In genomic region chr15:99033498-99034270, GRCm38 (mm10) we compare ENCODE assay signal across 12 mouse cellular contexts. TPM values are rescaled to one million over a fixed set of nuclear protein-coding genes. Genes with fewer than 3 reads are reported as not detected.
DNase-seq lines count a peak whose midpoint lies in the region; ATAC-seq and TF ChIP-seq lines count a peak whose summit lies in the region.
"Had no signal": no experiment of that assay in that cellular context is flagged by ENCODE, and none has a peak within 500 bp of the region (broad histone marks: within the 10 kb centered on the region; RNA-seq: fewer than 3 reads in every experiment).

No protein-coding gene starts in this region.

- peak overlapping the region; percentile 79 for H3K4me2 ChIP-seq in heart, embryonic 13.5 days
- H3K4me2 ChIP-seq in intestine, postnatal 0 days (replicated peaks; ENCODE audit: low read depth): peak overlapping the region; percentile 82
- no peak overlapping the region for H3K4me2 ChIP-seq in hindbrain, embryonic 11.5 days (replicated peaks; ENCODE audit: low read depth, low read length)
- H3K4me2 ChIP-seq: hindbrain, embryonic 15.5 days had no signal

- POLR2A ChIA-PET in Patski (lab: Charles Lee): interaction anchor here (0.7 to 6.5 kb wide), 2 partner anchors 8 to 64 kb away, joined by 3 to 46 read pairs; no protein-coding TSS in a partner anchor

- in situ Hi-C loops in Patski (cut with MboI; ENCODE audit: low pct_unique_long_range_greater_than_20kb): no loop called here

- no peak for ATAC-seq in heart, embryonic 13.5 days (ENCODE audit: extremely low read depth, insufficient number of reproducible peaks, low FRiP score, low TSS enrichment)
- no peak for ATAC-seq in Patski
- ATAC-seq in intestine, postnatal 0 days: no peak
- ATAC-seq in hindbrain, embryonic 11.5 days (ENCODE audit: low FRiP score): no peak

- peaks cover 56% of the 10 kb centered on the region for H3K4me1 ChIP-seq in heart, embryonic 13.5 days
- peaks cover 5% of the 10 kb centered on the region; the same call in 1 of the 2 replicates for H3K4me1 ChIP-seq in intestine, postnatal 0 days (replicated peaks; ENCODE audit: control insufficient read depth, insufficient read depth, low read length)
- H3K4me1 ChIP-seq in hindbrain, embryonic 11.5 days (replicated peaks; ENCODE audit: control insufficient read depth, insufficient read depth, low read length): 0 out of 2 replicates have a peak, but pooled peaks cover 5% of the 10 kb centered on the region

- H3K27ac ChIP-seq in heart, embryonic 13.5 days (replicated peaks): peak overlapping the region; percentile 25
- no peak overlapping the region; the same call in 1 of the 2 replicates for H3K27ac ChIP-seq in intestine, postnatal 0 days (ENCODE audit: low read depth, low read length)
- no peak overlapping the region for H3K27ac ChIP-seq in hindbrain, embryonic 11.5 days (ENCODE audit: low read depth, low read length)
- H3K27ac ChIP-seq: hindbrain, embryonic 15.5 days; neural tube, embryonic 12.5 days had no signal

- H3K27me3 ChIP-seq in heart, embryonic 13.5 days (replicated peaks): no peaks in the 10 kb centered on the region
- H3K27me3 ChIP-seq in Patski: no peaks in the 10 kb centered on the region
- no peaks in the 10 kb centered on the region for H3K27me3 ChIP-seq in intestine, postnatal 0 days (replicated peaks; ENCODE audit: control insufficient read depth, insufficient read depth, low read length)
- peaks cover 6% of the 10 kb centered on the region for H3K27me3 ChIP-seq in hindbrain, embryonic 11.5 days (ENCODE audit: control insufficient read depth, insufficient read depth, low read length)

- TF ChIP-seq CTCF in Patski (IDR thresholded peaks at IDR 0.05): no peak
- TF ChIP-seq CTCF in intestine, postnatal 0 days (IDR thresholded peaks at IDR 0.05; ENCODE audit: low read depth): no peak

- 57% methylated on average over 7 of the region's 7 CpGs for WGBS in heart, embryonic 13.5 days
- 70% methylated on average over 7 of the region's 7 CpGs for WGBS in intestine, postnatal 0 days
- 91% methylated on average over 7 of the region's 7 CpGs for WGBS in hindbrain, embryonic 11.5 days

- H3K9ac ChIP-seq in heart, embryonic 13.5 days: peak overlapping the region; percentile 73; the same call in 1 of the 2 replicates
- no peak overlapping the region for H3K9ac ChIP-seq in intestine, postnatal 0 days (ENCODE audit: low read depth, low read length)
- H3K9ac ChIP-seq in hindbrain, embryonic 11.5 days (ENCODE audit: low read depth, low read length): no peak overlapping the region
- H3K9ac ChIP-seq: hindbrain, embryonic 15.5 days; neural tube, embryonic 12.5 days had no signal

- H3K36me3 ChIP-seq in heart, embryonic 13.5 days: peaks cover 36% of the 10 kb centered on the region
- H3K36me3 ChIP-seq in intestine, postnatal 0 days (ENCODE audit: control insufficient read depth, insufficient read depth): peaks cover 34% of the 10 kb centered on the region
- no peaks in the 10 kb centered on the region for H3K36me3 ChIP-seq in hindbrain, embryonic 11.5 days (ENCODE audit: control insufficient read depth, insufficient read depth, low read length)
- H3K36me3 ChIP-seq: hindbrain, embryonic 15.5 days had no signal

- H3K9me3 ChIP-seq in heart, embryonic 13.5 days: no peaks in the 10 kb centered on the region
- H3K9me3 ChIP-seq in intestine, postnatal 0 days (ENCODE audit: control insufficient read depth): no peaks in the 10 kb centered on the region
- no peaks in the 10 kb centered on the region for H3K9me3 ChIP-seq in hindbrain, embryonic 11.5 days (ENCODE audit: control insufficient read depth, low read length)
- H3K9me3 ChIP-seq: hindbrain, embryonic 15.5 days; neural tube, embryonic 12.5 days had no signal

- no peak for DNase-seq in heart, postnatal 10 days
- DNase-seq in 416B (ENCODE audit: low read depth) (peak; percentile 96), Patski (ENCODE audit: low read depth, low spot score) (peak; percentile 83)
- no peak for DNase-seq in left cerebral cortex, postnatal 25 days (ENCODE audit: low spot score in 2 of 2)
- no peak for DNase-seq in hindbrain, embryonic 11.5 days (ENCODE audit: low spot score)
- DNase-seq in lung, postnatal 14 days: no peak
- DNase-seq: left cerebral cortex, postnatal 4 days had no signal

- CTCF ChIA-PET in Patski (lab: Charles Lee): interaction anchor here (1.9 kb wide), 1 partner anchor 8 kb away, joined by 8 read pairs; no protein-coding TSS in a partner anchor

- intact Hi-C loops in heart, postnatal 10 days (cut with DNase I): no loop called here
- intact Hi-C loops in left cerebral cortex, postnatal 25 days (cut with DNase I): no loop called here

- H3K4me3 ChIP-seq in heart, embryonic 13.5 days: peak overlapping the region; percentile 70
- peak overlapping the region; percentile 77; the same call in 1 of the 2 replicates for H3K4me3 ChIP-seq in intestine, postnatal 0 days (ENCODE audit: low read depth, low read length)
- H3K4me3 ChIP-seq in hindbrain, embryonic 11.5 days (ENCODE audit: low read depth, low read length): no peak overlapping the region
- H3K4me3 ChIP-seq: hindbrain, embryonic 15.5 days; neural tube, embryonic 12.5 days had no signal

RNA-seq across cellular contexts. Expression of gene Tuba1c, which starts 4.0 kb away (rescaled TPM):
- 150 and 158 TPM in 2 replicates for polyA plus RNA-seq in heart, embryonic 13.5 days (2015; fragmentation: Nextera tagmentation; extraction: Ambion mirVana)
- total RNA-seq in heart, postnatal 10 days (2021): 10 to 100 TPM; 80.7 to 99.8 TPM
- polyA plus RNA-seq in Patski (2021): 210 TPM
- 271 and 315 TPM in 2 replicates for polyA plus RNA-seq in intestine, postnatal 0 days (2015; fragmentation: Nextera tagmentation; extraction: Ambion mirVana)
- 10 to 100 TPM; 71.0 to 80.5 TPM for total RNA-seq in left cerebral cortex, postnatal 25 days (2021)
- 93.2 and 95.2 TPM in 2 replicates for polyA plus RNA-seq in hindbrain, embryonic 11.5 days (2014; fragmentation: Nextera tagmentation; extraction: Ambion mirVana)

RNA-seq across cellular contexts. Expression of gene Prph, which starts 21.3 kb away (rescaled TPM):
- 0.56 and 1.7 TPM in 2 replicates for polyA plus RNA-seq in heart, embryonic 13.5 days (2015; fragmentation: Nextera tagmentation; extraction: Ambion mirVana)
- total RNA-seq in heart, postnatal 10 days (2021): under 1 TPM; 0.27 to 0.53 TPM
- 0.76 TPM for polyA plus RNA-seq in Patski (2021)
- polyA plus RNA-seq in intestine, postnatal 0 days (2015; fragmentation: Nextera tagmentation; extraction: Ambion mirVana): 29.8 and 32.7 TPM in 2 replicates
- total RNA-seq in left cerebral cortex, postnatal 25 days (2021): 1 to 10 TPM; 1.4 to 1.6 TPM
- polyA plus RNA-seq in hindbrain, embryonic 11.5 days (2014; fragmentation: Nextera tagmentation; extraction: Ambion mirVana): 17.2 and 20.9 TPM in 2 replicates

RNA-seq across cellular contexts. Expression of gene Troap, which starts 40.7 kb away (rescaled TPM):
- polyA plus RNA-seq in heart, embryonic 13.5 days (2015; fragmentation: Nextera tagmentation; extraction: Ambion mirVana): 27.1 and 27.8 TPM in 2 replicates
- 1 to 10 TPM; 6.5 to 6.7 TPM for total RNA-seq in heart, postnatal 10 days (2021)
- 23.7 TPM for polyA plus RNA-seq in Patski (2021)
- polyA plus RNA-seq in intestine, postnatal 0 days (2015; fragmentation: Nextera tagmentation; extraction: Ambion mirVana): 4.8 TPM in 2 replicates
- under 1 TPM; 0.69 TPM for total RNA-seq in left cerebral cortex, postnatal 25 days (2021)
- polyA plus RNA-seq in hindbrain, embryonic 11.5 days (2014; fragmentation: Nextera tagmentation; extraction: Ambion mirVana): 19.1 and 22.9 TPM in 2 replicates

RNA-seq across cellular contexts. Expression of gene C1ql4, which starts 53.9 kb away (rescaled TPM):
- 0.16 and 0.25 TPM in 2 replicates for polyA plus RNA-seq in heart, embryonic 13.5 days (2015; fragmentation: Nextera tagmentation; extraction: Ambion mirVana)
- not detected for total RNA-seq in heart, postnatal 10 days (2021)
- polyA plus RNA-seq in Patski (2021): 0.24 TPM
- 0.10 and 0.17 TPM in 2 replicates for polyA plus RNA-seq in intestine, postnatal 0 days (2015; fragmentation: Nextera tagmentation; extraction: Ambion mirVana)
- not detected for total RNA-seq in left cerebral cortex, postnatal 25 days (2021)
- polyA plus RNA-seq in hindbrain, embryonic 11.5 days (2014; fragmentation: Nextera tagmentation; extraction: Ambion mirVana): 10.2 and 12.4 TPM in 2 replicates
- total RNA-seq: left cerebral cortex, postnatal 4 days had no signal

RNA-seq across cellular contexts. Expression of gene Dnajc22, which starts 59.3 kb away (rescaled TPM):
- 1.0 and 1.8 TPM in 2 replicates for polyA plus RNA-seq in heart, embryonic 13.5 days (2015; fragmentation: Nextera tagmentation; extraction: Ambion mirVana)
- total RNA-seq in heart, postnatal 10 days (2021): under 1 TPM; 0.37 to 0.98 TPM
- polyA plus RNA-seq in Patski (2021): 1.9 TPM
- 52.9 and 55.7 TPM in 2 replicates for polyA plus RNA-seq in intestine, postnatal 0 days (2015; fragmentation: Nextera tagmentation; extraction: Ambion mirVana)
- under 1 TPM in 1 of 2 experiments, not detected in 1; 0.30 TPM for total RNA-seq in left cerebral cortex, postnatal 25 days (2021)
- polyA plus RNA-seq in hindbrain, embryonic 11.5 days (2014; fragmentation: Nextera tagmentation; extraction: Ambion mirVana): 1.2 and 3.3 TPM in 2 replicates
- polyA plus RNA-seq: embryonic facial prominence, embryonic 14.5 days had no signal

Comparison
In these comparisons a context has a peak if more than half of its experiments do, and no peak if none do; other contexts are left out.
1. DNase-seq: peak in 416B (single experiment) and Patski (single experiment); none in heart, postnatal 10 days (0 of 2), left cerebral cortex, postnatal 25 days (0 of 2), hindbrain, embryonic 11.5 days (single experiment) and lung, postnatal 14 days (single experiment).